Mouse (Mus musculus) liver, embryonic 14.5 days (tissue): Measurements from ENCODE around the gene Cpne6. TPM values are rescaled to one million over a fixed set of nuclear protein-coding genes. Genes with fewer than 3 reads are reported as not detected.

Source experiments
- ATAC-seq: fragments of 200-750 bp; cut with Nextera tagmentation; 2 replicates; pipeline ENCODE4 v1.8.0; 2017; ENCODE audit warnings: moderate number of reproducible peaks, mild to moderate bottlenecking, moderate library complexity; ENCODE audit not compliant: insufficient read depth
- DNase-seq, 3 experiments: peaks; one replicate each; pipeline ENCODE4 v3.0.0-alpha.2; 2012 to 2013; ENCODE audit warnings: low read depth in 3 of 3, low spot score in 3 of 3
- H3K27ac ChIP-seq: fragments of 300-500 bp; sonication (generic); 2 replicates; pipeline ENCODE4 v1.5.1; 2014; ENCODE audit warnings: moderate library complexity, mild to moderate bottlenecking, control low read depth, inconsistent platforms
- H3K27me3 ChIP-seq: fragments of 300-500 bp; sonication (generic); 2 replicates; pipeline ENCODE4 v1.6.1; 2014; ENCODE audit warnings: mild to moderate bottlenecking, low read length, moderate library complexity; ENCODE audit not compliant: control insufficient read depth, insufficient read depth
- H3K36me3 ChIP-seq: fragments of 300-500 bp; sonication (generic); replicated peaks from 2 replicates; pipeline ENCODE4 v1.6.1; 2014; ENCODE audit warnings: low read depth; ENCODE audit not compliant: control insufficient read depth, insufficient read depth
- H3K4me1 ChIP-seq, 2 experiments: fragments of 200-500 bp in 1 of 2; fragments of 300-500 bp in 1 of 2; sonication (generic) in 1 of 2; replicated peaks; 2 replicates each; pipeline ENCODE4 v1.6.1; 2012 to 2014; ENCODE audit warnings: antibody characterized with exemption in 1 of 2, inconsistent platforms in 1 of 2, low read length in 1 of 2; ENCODE audit not compliant: control insufficient read depth in 2 of 2, insufficient read depth in 2 of 2
- H3K4me2 ChIP-seq: fragments of 300-500 bp; sonication (generic); 2 replicates; pipeline ENCODE4 v1.6.1; 2014; ENCODE audit warnings: low read depth, mild to moderate bottlenecking, control low read depth, moderate library complexity
- H3K4me3 ChIP-seq, 2 experiments: fragments of 200-500 bp in 1 of 2; fragments of 300-500 bp in 1 of 2; sonication (generic) in 1 of 2; 2 replicates each; pipeline ENCODE4 v1.5.1; 2012 to 2014; ENCODE audit warnings: low read depth in 2 of 2, low read length in 2 of 2, mild to moderate bottlenecking in 2 of 2, control low read depth in 1 of 2, inconsistent platforms in 1 of 2, moderate library complexity in 1 of 2; ENCODE audit not compliant: insufficient read depth in 1 of 2
- H3K9ac ChIP-seq: fragments of 300-500 bp; sonication (generic); replicated peaks from 2 replicates; pipeline ENCODE4 v1.6.1; 2014; ENCODE audit warnings: mild to moderate bottlenecking, control low read depth, moderate library complexity
- H3K9me3 ChIP-seq: fragments of 300-500 bp; sonication (generic); 2 replicates; pipeline ENCODE4 v1.6.1; 2016; ENCODE audit warnings: low read length, mixed read lengths; ENCODE audit not compliant: control insufficient read depth
- CTCF ChIP-seq: IDR thresholded peaks from 2 replicates; pipeline ENCODE4 v1.5.1; 2016; ENCODE audit warnings: antibody characterized with exemption, low read depth, control low read depth
- EP300 ChIP-seq: IDR thresholded peaks from 2 replicates; pipeline ENCODE4 v1.6.1; 2016; ENCODE audit warnings: antibody characterized with exemption, low read depth
- WGBS: fragments of 180-500 bp; shearing (Covaris S2); extraction: QIAGEN DNeasy Blood & Tissue Kit; methylation state at CpG from one replicate; pipeline ENCODE4 v1.1.7; 2014; ENCODE audit not compliant: insufficient replicate concordance; 5-methylcytosine and 5-hydroxymethylcytosine counted together
- polyA plus RNA-seq, 2 experiments: library from polyadenylated mRNA; depleted of rRNA in 1 of 2; stranded (reverse) in 1 of 2; unstranded in 1 of 2; fragments of >200 nt; fragmentation: Nextera tagmentation in 1 of 2; extraction: Ambion mirVana in 1 of 2; gene quantifications; 2 replicates each; pipeline versions ENCODE4 v1.2.1 to v1.2.3; 2012 to 2014

The Cpne6 gene
- polyA plus RNA-seq, 2 experiments = 0.06 TPM; not detected in 1

GRCm38 (mm10) chr14:55509540-55509939 lies 705 bp upstream of the Cpne6 start:
- DNase-seq (no peak), ATAC-seq (no peak)
- Histone ChIP-seq H3K4me3 (no peak overlapping the region), H3K27ac (no peak overlapping the region), H3K4me2 (no peak overlapping the region), H3K36me3 (no peaks in the 10 kb centered on the region), H3K9ac (no peak overlapping the region), H3K27me3 (peaks cover 11% of the 10 kb centered on the region), H3K4me1 (peaks cover 5 to 10% of the 10 kb centered on the region in 2 experiments; a peak in 3 of 4 replicates), H3K9me3 (no peaks in the 10 kb centered on the region)
- WGBS = 70% methylated on average over 10 of the region's 10 CpGs
- TF ChIP-seq CTCF (no peak), EP300 (no peak)

DNA sequence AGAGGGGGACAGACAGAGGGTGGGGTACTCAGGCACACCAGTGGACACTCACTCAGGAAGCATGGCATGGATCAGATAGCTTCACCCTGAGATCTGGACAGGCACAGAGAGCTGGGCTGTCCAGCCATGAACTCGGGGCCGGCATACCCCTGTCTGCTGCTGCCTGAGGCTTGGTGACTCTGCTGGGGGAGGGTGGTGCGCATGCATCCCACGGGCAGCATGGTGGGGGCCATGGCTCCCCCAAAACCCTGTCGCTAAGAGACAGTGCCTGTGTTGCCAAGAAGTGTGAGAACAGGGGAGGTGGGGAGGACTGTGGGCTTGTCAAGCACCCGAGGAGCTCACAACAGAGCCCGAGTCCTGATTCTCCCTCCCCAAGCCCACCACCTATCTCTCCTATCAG lies 792 bp downstream of the Cpne6 start:
- 34% methylated on average over 7 of the region's 7 CpGs for WGBS
- H3K27me3 ChIP-seq = peaks cover 11% of the 10 kb centered on the region
- ATAC-seq (no peak), DNase-seq (no peak)
- no peak overlapping the region for H3K4me3 ChIP-seq
- no peak for TF ChIP-seq EP300
- no peak for TF ChIP-seq CTCF
- no peaks in the 10 kb centered on the region for H3K36me3 ChIP-seq
- H3K27ac ChIP-seq = no peak overlapping the region
- peaks cover 5 to 10% of the 10 kb centered on the region in 2 experiments; a peak in 3 of 4 replicates for H3K4me1 ChIP-seq
- no peak overlapping the region for H3K9ac ChIP-seq
- no peak overlapping the region for H3K4me2 ChIP-seq
- no peaks in the 10 kb centered on the region for H3K9me3 ChIP-seq

DNA sequence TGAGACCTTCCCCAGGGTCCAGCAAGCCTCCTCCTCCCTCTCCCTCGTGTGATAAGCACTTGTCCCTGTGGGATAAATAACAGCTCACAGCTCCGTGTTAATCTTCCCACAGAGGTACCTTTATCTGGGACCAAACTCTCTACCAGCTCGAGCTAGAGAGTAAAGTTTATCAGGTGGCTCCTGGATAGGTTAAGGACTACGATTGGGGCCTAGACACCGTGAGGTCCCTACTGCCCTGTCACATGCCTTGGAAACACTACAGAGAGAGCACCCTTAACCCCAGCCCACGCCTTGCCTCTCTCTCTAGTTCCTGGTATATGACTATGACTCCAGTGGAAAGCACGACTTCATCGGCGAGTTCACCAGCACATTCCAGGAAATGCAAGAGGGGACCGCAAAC lies 3.7 kb downstream of the Cpne6 start:
- no peak overlapping the region for H3K9ac ChIP-seq

DNA sequence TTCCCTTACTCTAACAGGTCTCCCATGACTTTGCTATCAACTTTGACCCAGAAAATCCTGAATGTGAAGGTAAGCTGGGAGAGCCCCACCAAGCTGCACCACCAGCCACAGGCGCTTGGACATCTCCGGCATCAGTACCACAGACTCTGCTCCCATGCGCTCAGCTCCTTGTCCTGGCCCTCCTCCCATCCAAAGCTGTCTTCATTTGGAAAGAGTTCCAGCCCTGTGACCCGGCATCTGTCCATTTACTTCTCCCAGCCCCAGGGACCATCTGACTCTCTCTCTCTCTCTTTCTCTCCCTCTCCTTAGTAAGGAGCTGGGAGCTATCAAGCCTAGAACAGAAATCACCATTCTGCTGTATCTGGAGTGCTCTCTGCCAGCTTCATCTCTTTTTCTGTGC lies 5.6 kb downstream of the Cpne6 start:
- DNase-seq (no peak), ATAC-seq (no peak)
- Histone ChIP-seq H3K27me3 (peaks cover 38% of the 10 kb centered on the region), H3K9me3 (no peaks in the 10 kb centered on the region), H3K4me1 (peaks cover 5 to 10% of the 10 kb centered on the region in 2 experiments; a peak in 3 of 4 replicates), H3K4me3 (no peak overlapping the region), H3K36me3 (no peaks in the 10 kb centered on the region), H3K27ac (no peak overlapping the region), H3K9ac (no peak overlapping the region), H3K4me2 (no peak overlapping the region)
- WGBS = 90% methylated on average over 4 of the region's 4 CpGs
- TF ChIP-seq CTCF (no peak), EP300 (no peak)

More for the DNA sequence above, 3.7 kb downstream of the Cpne6 start:
- 24% methylated on average over 10 of the region's 10 CpGs for WGBS
- TF ChIP-seq CTCF (no peak), EP300 (no peak)
- Histone ChIP-seq H3K4me2 (no peak overlapping the region), H3K4me3 (no peak overlapping the region), H3K27me3 (peaks cover 20% of the 10 kb centered on the region), H3K9me3 (no peaks in the 10 kb centered on the region), H3K27ac (no peak overlapping the region), H3K36me3 (no peaks in the 10 kb centered on the region), H3K4me1 (peaks cover 5 to 10% of the 10 kb centered on the region in 2 experiments; a peak in 3 of 4 replicates)
- DNase-seq = no peak
- peak; percentile 76 for ATAC-seq

DNA sequence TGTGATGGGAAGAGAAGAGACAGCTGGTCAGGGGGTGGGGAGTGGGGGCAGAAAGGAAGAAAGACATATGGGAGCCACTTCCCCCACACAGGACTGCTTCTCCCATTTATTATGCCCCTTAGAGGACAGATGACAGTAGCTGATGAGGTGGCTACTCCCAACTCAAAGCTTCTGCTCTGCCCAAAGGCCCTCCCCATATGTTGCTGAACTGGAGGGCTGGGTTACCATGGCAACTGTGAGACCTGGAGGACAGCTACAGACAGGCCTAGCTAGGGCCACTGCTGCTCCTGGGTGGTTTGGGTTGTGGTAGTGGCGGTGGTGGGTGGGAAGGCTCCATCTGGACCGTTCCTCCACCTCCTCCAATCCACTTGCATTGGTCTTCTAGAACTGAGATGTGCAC lies 8.7 kb downstream of the Cpne6 start:
- Histone ChIP-seq H3K9ac (no peak overlapping the region), H3K4me3 (no peak overlapping the region), H3K27me3 (peaks cover 54% of the 10 kb centered on the region), H3K9me3 (no peaks in the 10 kb centered on the region), H3K4me1 (peaks cover 5% of the 10 kb centered on the region in 2 experiments; a peak in 3 of 4 replicates), H3K27ac (no peak overlapping the region), H3K4me2 (no peak overlapping the region), H3K36me3 (no peaks in the 10 kb centered on the region)
- DNase-seq (no peak), ATAC-seq (no peak)
- 51% methylated on average over 2 of the region's 2 CpGs for WGBS
- no peak for TF ChIP-seq CTCF
- no peak for TF ChIP-seq EP300
